Mouse (Mus musculus): ENCODE data around the gene Sgpl1.

DNA sequence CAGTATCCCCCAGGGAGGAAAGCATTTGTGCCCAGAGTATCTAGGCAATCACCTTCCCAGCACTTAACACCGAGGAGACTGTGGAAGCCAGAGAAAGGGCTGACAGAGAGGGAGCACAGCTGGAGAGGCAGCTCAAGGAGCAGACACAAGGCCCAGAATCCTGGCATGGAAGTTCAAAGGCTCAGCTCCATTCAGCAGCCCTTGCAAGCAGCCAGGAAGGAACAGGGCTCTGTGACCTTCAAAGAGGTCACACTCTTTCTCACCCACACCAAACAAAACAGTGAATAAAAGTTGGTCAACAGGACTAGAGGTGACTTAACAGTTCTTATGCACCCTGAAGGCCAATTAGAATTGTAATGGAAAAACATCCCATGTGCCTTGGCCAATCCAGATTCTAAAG, 72.9 kb downstream of the Sgpl1 start:
- TF ChIP-seq EP300 (IDR thresholded peaks at IDR 0.05), result no peak
- no peak for TF ChIP-seq CTCF (IDR thresholded peaks at IDR 0.05)
